Mouse (Mus musculus) liver, postnatal 0 days (tissue): ENCODE data around the gene Camkk2.

Source experiments
- CTCF ChIP-seq: sonication (generic); IDR thresholded peaks from 2 replicates; pipeline ENCODE4 v1.5.1; 2016; ENCODE audit warnings: antibody characterized with exemption, low read depth
- EP300 ChIP-seq: IDR thresholded peaks from 2 replicates; pipeline ENCODE4 v1.6.1; 2016; ENCODE audit warnings: antibody characterized with exemption, low read depth, mild to moderate bottlenecking

- TF ChIP-seq CTCF (no peak), EP300 (no peak)
Measured at GRCm38 (mm10) chr5:122705174-122705573, 74.0 kb downstream of the Camkk2 start.
